Mouse (Mus musculus) thymus, adult 2 months (tissue): ENCODE measurements around the gene Nek5. TPM values are rescaled to one million over a fixed set of nuclear protein-coding genes. Genes with fewer than 3 reads are reported as not detected.

Experiments
- DNase-seq: peaks from one replicate; pipeline ENCODE4 v3.0.0; 2021
- H3K27ac ChIP-seq: fragments of 200-500 bp; 2 replicates; pipeline ENCODE4 v1.5.1; 2012; ENCODE audit warnings: low read length, control low read depth; ENCODE audit not compliant: control insufficient read depth, insufficient read depth
- H3K27me3 ChIP-seq: fragments of 200-500 bp; 2 replicates; pipeline ENCODE4 v1.6.1; 2012; ENCODE audit warnings: mild to moderate bottlenecking, low read length, moderate library complexity, mixed read lengths; ENCODE audit not compliant: control insufficient read depth, insufficient read depth
- H3K36me3 ChIP-seq: fragments of 200-500 bp; 2 replicates; pipeline ENCODE4 v1.6.1; 2012; ENCODE audit warnings: mild to moderate bottlenecking, low read length, moderate library complexity; ENCODE audit not compliant: control insufficient read depth, insufficient read depth
- H3K4me1 ChIP-seq: fragments of 200-500 bp; replicated peaks from 2 replicates; pipeline ENCODE4 v1.6.1; 2012; ENCODE audit warnings: low read length; ENCODE audit not compliant: control insufficient read depth, insufficient read depth
- H3K4me3 ChIP-seq: fragments of 200-500 bp; 2 replicates; pipeline ENCODE4 v1.5.1; 2012; ENCODE audit warnings: mild to moderate bottlenecking, low read length, control low read depth, moderate library complexity; ENCODE audit not compliant: control insufficient read depth, insufficient read depth
- CTCF ChIP-seq: fragments of 200-500 bp; IDR thresholded peaks from 2 replicates; pipeline ENCODE4 v1.5.1; 2012; ENCODE audit warnings: mild to moderate bottlenecking, control low read depth, low read length, moderate library complexity, borderline replicate concordance; ENCODE audit not compliant: control insufficient read depth, poor library complexity, insufficient read depth; ENCODE audit errors: extremely low read depth
- POLR2A ChIP-seq: fragments of 200-500 bp; IDR thresholded peaks from 2 replicates; pipeline ENCODE4 v1.6.1; 2012; ENCODE audit warnings: mild to moderate bottlenecking, low read length, control low read depth, moderate library complexity; ENCODE audit not compliant: control insufficient read depth, poor library complexity, insufficient read depth; ENCODE audit errors: extremely low read depth
- WGBS: fragments of 180-500 bp; shearing (Covaris S2); methylation state at CpG from one replicate; pipeline ENCODE4 v1.1.7; 2018; 5-methylcytosine and 5-hydroxymethylcytosine counted together
- polyA plus RNA-seq: library from polyadenylated mRNA; depleted of rRNA; stranded (reverse); fragments of >200 nt; gene quantifications from 2 replicates; pipeline ENCODE4 v1.2.3, GENCODE M21; 2012; rRNA removed

Gene Nek5
- polyA plus RNA-seq, 1 experiment: 0.11 TPM

GRCm38 (mm10) chr8:22025241-22025640 lies 99.6 kb downstream of the Nek5 start:
- no peak for DNase-seq
- Histone ChIP-seq H3K27ac (no peak overlapping the region), H3K4me1 (no peaks in the 10 kb centered on the region), H3K4me3 (no peak overlapping the region), H3K27me3 (no peaks in the 10 kb centered on the region), H3K36me3 (no peaks in the 10 kb centered on the region)
- WGBS: 78% methylated on average over 4 of the region's 4 CpGs
- no peak for TF ChIP-seq CTCF
- TF ChIP-seq POLR2A: no peak

Other genes with a start within 250 kb of the Nek5 start
- not detected in 2 replicates for gene Defb9, start 239.6 kb downstream of the Nek5 start, polyA plus RNA-seq
- gene Defb11, start 218.6 kb downstream of the Nek5 start, polyA plus RNA-seq: not detected in 2 replicates
- not detected in 2 replicates for gene Defb15, start 192.3 kb downstream of the Nek5 start, polyA plus RNA-seq
- not detected in 2 replicates for gene Defb35, start 186.7 kb downstream of the Nek5 start, polyA plus RNA-seq
- gene Defb13, start 178.3 kb downstream of the Nek5 start, polyA plus RNA-seq: not detected in 2 replicates
- not detected in 2 replicates for gene Fam90a1a, start 166.3 kb downstream of the Nek5 start, polyA plus RNA-seq
- gene Ccdc70, start 155.3 kb downstream of the Nek5 start, polyA plus RNA-seq: not detected in 2 replicates
- gene Atp7b, start 64.7 kb downstream of the Nek5 start, polyA plus RNA-seq: 1.5 and 1.8 TPM in 2 replicates
- gene Alg11, start 64.3 kb downstream of the Nek5 start, polyA plus RNA-seq: 3.7 and 4.0 TPM in 2 replicates
- 1.2 and 1.8 TPM in 2 replicates for gene Nek3, start 41.4 kb upstream of the Nek5 start, polyA plus RNA-seq
- 11.7 and 13.6 TPM in 2 replicates for gene Ckap2, start 60.8 kb upstream of the Nek5 start, polyA plus RNA-seq
- gene Vps36, start 67.8 kb upstream of the Nek5 start, polyA plus RNA-seq: 14.6 and 16.9 TPM in 2 replicates
- 1.8 and 2.1 TPM in 2 replicates for gene Thsd1, start 102.3 kb upstream of the Nek5 start, polyA plus RNA-seq
- not detected in 2 replicates for gene Tpte, start 158.4 kb upstream of the Nek5 start, polyA plus RNA-seq